Mouse (Mus musculus): Measurements from ENCODE around the gene Nell1.

- TF ChIP-seq CTCF (IDR thresholded peaks at IDR 0.05; ENCODE audit: control insufficient read depth, insufficient read depth, insufficient replicate concordance, low read depth, low read length) (no peak), POLR2A (IDR thresholded peaks at IDR 0.05; ENCODE audit: control insufficient read depth, low read depth, low read length) (no peak)
Observed at GRCm38 (mm10) chr7:50672266-50672665, 697.6 kb downstream of the Nell1 start.

All from testis, adult 2 months (tissue).